Mouse (Mus musculus) myocyte (in vitro differentiated cells): Measurements from ENCODE around the gene Emid1. TPM values are rescaled to one million over a fixed set of nuclear protein-coding genes. Genes with fewer than 3 reads are reported as not detected.
A peak's percentile ranks its signal among the peaks of the same experiment; 100 is the strongest.

Experiments
- H3K27me3 ChIP-seq: one replicate; pipeline ENCODE4 v1.6.1; 2011; ENCODE audit not compliant: control insufficient read depth, insufficient read depth, insufficient read length
- H3K36me3 ChIP-seq: one replicate; pipeline ENCODE4 v1.6.1; 2011; ENCODE audit not compliant: control insufficient read depth, insufficient read depth
- H3K4me2 ChIP-seq: one replicate; pipeline ENCODE4 v1.6.1; 2011; ENCODE audit warnings: low read depth, control low read depth
- H3K4me3 ChIP-seq: one replicate; pipeline ENCODE4 v1.5.1; 2011; ENCODE audit warnings: mild to moderate bottlenecking, control low read depth, moderate library complexity
- H3K79me2 ChIP-seq: one replicate; pipeline ENCODE4 v1.6.1; 2011; ENCODE audit not compliant: control insufficient read depth, insufficient read depth
- H3ac ChIP-seq: one replicate; pipeline ENCODE4 v1.6.1; 2011; ENCODE audit not compliant: control insufficient read depth, insufficient read length
- CEBPB ChIP-seq: IDR thresholded peaks from 2 replicates; pipeline ENCODE4 v1.6.1; 2011; ENCODE audit warnings: mild to moderate bottlenecking, moderate library complexity; ENCODE audit not compliant: poor library complexity, insufficient read depth, severe bottlenecking
- E2F4 ChIP-seq: IDR thresholded peaks from one replicate; pipeline ENCODE4 v1.6.1; 2011; ENCODE audit warnings: mild to moderate bottlenecking, control low read depth, moderate library complexity; ENCODE audit not compliant: insufficient read depth
- MAX ChIP-seq: IDR thresholded peaks from one replicate; pipeline ENCODE4 v1.6.1; 2011; ENCODE audit warnings: low read depth, mild to moderate bottlenecking, control low read depth
- MYOD1 ChIP-seq, 3 experiments: IDR thresholded peaks; one replicate each; pipeline ENCODE4 v1.6.1; 2011; ENCODE audit warnings: control low read depth in 2 of 3, low read depth in 2 of 3, mild to moderate bottlenecking in 2 of 3, moderate library complexity in 1 of 3; ENCODE audit not compliant: insufficient read length in 2 of 3, control insufficient read depth in 1 of 3
- MYOG ChIP-seq, 3 experiments: IDR thresholded peaks; one replicate each; pipeline ENCODE4 v1.6.1; 2011; ENCODE audit warnings: control low read depth in 2 of 3, low read depth in 2 of 3, mild to moderate bottlenecking in 2 of 3; ENCODE audit not compliant: insufficient read length in 2 of 3, control insufficient read depth in 1 of 3, insufficient read depth in 1 of 3
- POLR2A ChIP-seq: IDR thresholded peaks from one replicate; pipeline ENCODE4 v1.6.1; 2011; ENCODE audit warnings: low read depth, mild to moderate bottlenecking, control low read depth, moderate library complexity; ENCODE audit not compliant: insufficient read length
- POLR2AphosphoS2 ChIP-seq: IDR thresholded peaks from one replicate; pipeline ENCODE4 v1.6.1; 2011; ENCODE audit warnings: low read depth, control low read depth; ENCODE audit not compliant: insufficient read length
- REST ChIP-seq: IDR thresholded peaks from one replicate; pipeline ENCODE4 v1.6.1; 2011; ENCODE audit warnings: mild to moderate bottlenecking, control low read depth, moderate library complexity; ENCODE audit not compliant: insufficient read depth, insufficient read length
- SRF ChIP-seq: IDR thresholded peaks from one replicate; pipeline ENCODE4 v1.6.1; 2011; ENCODE audit warnings: low read depth; ENCODE audit not compliant: control insufficient read depth, insufficient read length
- TCF12 ChIP-seq: IDR thresholded peaks from one replicate; pipeline ENCODE4 v1.6.1; 2011; ENCODE audit warnings: mild to moderate bottlenecking, control low read depth; ENCODE audit not compliant: poor library complexity, insufficient read depth, severe bottlenecking
- TCF3 ChIP-seq: IDR thresholded peaks from one replicate; pipeline ENCODE4 v1.6.1; 2011; ENCODE audit warnings: low read depth, control low read depth; ENCODE audit not compliant: insufficient read length
- USF1 ChIP-seq: IDR thresholded peaks from one replicate; pipeline ENCODE4 v1.6.1; 2011; ENCODE audit warnings: low read depth, mild to moderate bottlenecking, control low read depth, moderate library complexity
- polyA plus RNA-seq: library from polyadenylated mRNA; unstranded; fragments of >200 nt; fragmentation: generic; extraction: Trizol; gene quantifications from one replicate; pipeline ENCODE4 v1.2.1, GENCODE M21; 2012; ENCODE audit warnings: missing spikeins

The Emid1 gene
- polyA plus RNA-seq, 1 experiment, result 0.04 TPM

- no peaks in the 10 kb centered on the region for H3K27me3 ChIP-seq
- TF ChIP-seq CEBPB, result no peak
- TF ChIP-seq MAX, result no peak
- TF ChIP-seq TCF3, result no peak
- no peak for TF ChIP-seq E2F4
- TF ChIP-seq SRF, result no peak
- no peak for TF ChIP-seq POLR2A
- TF ChIP-seq TCF12, result no peak
- no peak for TF ChIP-seq POLR2AphosphoS2
- TF ChIP-seq MYOD1 (IDR thresholded peaks at IDR 0.05; ENCODE audit: control insufficient read depth in 1 of 3, insufficient read length in 2 of 3, low read depth in 2 of 3), result no peak
- no peak for TF ChIP-seq REST
- TF ChIP-seq MYOG (IDR thresholded peaks at IDR 0.05; ENCODE audit: control insufficient read depth in 1 of 3, insufficient read depth in 1 of 3, insufficient read length in 2 of 3, low read depth in 2 of 3), result no peak
- TF ChIP-seq USF1, result no peak
- peak overlapping the region; percentile 97 for H3K4me2 ChIP-seq
- peak overlapping the region; percentile 79 for H3ac ChIP-seq
- H3K4me3 ChIP-seq, result peak overlapping the region; percentile 79
- peaks cover 14% of the 10 kb centered on the region for H3K36me3 ChIP-seq
- peaks cover 11% of the 10 kb centered on the region for H3K79me2 ChIP-seq
Measured at GRCm38 (mm10) chr11:5064282-5065055, 87.6 kb downstream of the Emid1 start.

GRCm38 (mm10) chr11:5063561-5064281 is 88.3 kb downstream of the Emid1 start:
- peak overlapping the region; percentile 79 for H3K4me3 ChIP-seq
- peak overlapping the region; percentile 79 for H3ac ChIP-seq
- H3K4me2 ChIP-seq, result peak overlapping the region; percentile 97
- H3K36me3 ChIP-seq, result peaks cover 6% of the 10 kb centered on the region
- TF ChIP-seq MYOD1 (IDR thresholded peaks at IDR 0.05; ENCODE audit: control insufficient read depth in 1 of 3, insufficient read length in 2 of 3, low read depth in 2 of 3) (no peak), POLR2A (peak; percentile 11)
- H3K79me2 ChIP-seq, result peaks cover 11% of the 10 kb centered on the region
- H3K27me3 ChIP-seq, result no peaks in the 10 kb centered on the region

DNA sequence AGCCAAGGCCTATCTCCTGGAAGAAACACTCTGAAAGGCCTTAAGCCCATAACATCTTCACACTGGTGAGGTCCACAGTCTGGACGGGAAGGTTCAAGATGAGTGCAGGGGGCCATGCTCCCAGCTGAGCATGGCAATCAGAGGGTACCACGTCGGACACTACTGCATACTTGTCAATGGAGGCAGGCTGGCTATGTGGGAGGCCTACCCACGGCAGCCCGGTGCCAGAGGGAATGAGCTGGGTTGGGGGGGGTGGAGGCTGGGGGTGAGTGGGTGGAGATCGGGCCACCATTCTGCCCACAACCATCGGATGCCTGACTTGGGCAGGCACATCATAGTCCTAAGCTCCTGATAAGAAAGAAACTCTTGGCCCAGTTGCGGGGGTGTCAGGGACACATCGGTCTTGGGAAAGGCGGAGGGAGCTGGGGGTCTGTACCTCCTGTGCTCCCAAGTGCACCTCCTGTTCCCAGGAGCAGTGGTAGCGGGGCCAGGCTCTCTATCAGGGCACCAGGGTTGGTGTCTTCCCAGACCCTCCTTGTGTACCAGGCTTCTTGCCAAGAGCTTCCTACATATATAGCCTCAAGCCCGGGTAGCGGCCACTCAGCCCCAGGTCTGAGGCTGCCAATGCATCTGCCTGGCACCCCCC is 89.1 kb downstream of the Emid1 start:
- H3K79me2 ChIP-seq, result peaks cover 11% of the 10 kb centered on the region
- no peaks in the 10 kb centered on the region for H3K36me3 ChIP-seq
- H3ac ChIP-seq, result no peak overlapping the region
- H3K27me3 ChIP-seq, result no peaks in the 10 kb centered on the region
- H3K4me2 ChIP-seq, result peak overlapping the region; percentile 97
- H3K4me3 ChIP-seq, result peak overlapping the region; percentile 79
- no peak for TF ChIP-seq CEBPB
- TF ChIP-seq E2F4, result no peak
- no peak for TF ChIP-seq USF1
- TF ChIP-seq REST, result no peak
- TF ChIP-seq MAX, result no peak
- no peak for TF ChIP-seq POLR2A
- TF ChIP-seq MYOD1 (IDR thresholded peaks at IDR 0.05; ENCODE audit: control insufficient read depth in 1 of 3, insufficient read length in 2 of 3, low read depth in 2 of 3), result no peak
- TF ChIP-seq MYOG (IDR thresholded peaks at IDR 0.05; ENCODE audit: control insufficient read depth in 1 of 3, insufficient read depth in 1 of 3, insufficient read length in 2 of 3, low read depth in 2 of 3), result no peak
- TF ChIP-seq POLR2AphosphoS2, result no peak
- TF ChIP-seq TCF12, result no peak
- TF ChIP-seq TCF3, result no peak
- TF ChIP-seq SRF, result no peak

- Histone ChIP-seq H3K27me3 (no peaks in the 10 kb centered on the region), H3K36me3 (no peaks in the 10 kb centered on the region), H3K4me2 (peak overlapping the region; percentile 69), H3K79me2 (peaks cover 11% of the 10 kb centered on the region), H3ac (no peak overlapping the region), H3K4me3 (peak overlapping the region; percentile 3)
- no peak for TF ChIP-seq CEBPB
- no peak for TF ChIP-seq TCF3
- no peak for TF ChIP-seq MAX
- no peak for TF ChIP-seq POLR2A
- TF ChIP-seq TCF12, result no peak
- no peak for TF ChIP-seq REST
- no peak for TF ChIP-seq E2F4
- TF ChIP-seq SRF, result no peak
- no peak for TF ChIP-seq POLR2AphosphoS2
Measured at GRCm38 (mm10) chr11:5062326-5062725, 89.7 kb downstream of the Emid1 start.
